Mouse (Mus musculus): ENCODE data around the gene Arid3b. TPM values are rescaled to one million over a fixed set of nuclear protein-coding genes. Genes with fewer than 3 reads are reported as not detected.
"Not testable (repeated sequence)": the region's sequence is repeated elsewhere in the genome, so short reads cannot be mapped to it uniquely, and the experiment has no call there.

Gene Arid3b
- 9.7 and 11.7 TPM in 2 replicates for polyA plus RNA-seq (2015; fragmentation: Nextera tagmentation; extraction: Ambion mirVana)

GRCm38 (mm10) chr9:57836581-57837170, at the start of gene Arid3b:
TSS of gene Arid3b (minus strand) at chr9:57836793.
- ATAC-seq (ENCODE audit: low read depth) (peak; percentile 99), DNase-seq (peak; percentile 92)
- under 1% methylated on average over 38 of the region's 45 CpGs for WGBS (ENCODE audit: insufficient replicate concordance)

GRCm38 (mm10) chr9:57883413-57883812, 46.8 kb upstream of the Arid3b start:
- ATAC-seq (ENCODE audit: low read depth) (no peak), DNase-seq (no peak)
- Histone ChIP-seq H3K4me1 (replicated peaks) (no peaks in the 10 kb centered on the region), H3K27ac (no peak overlapping the region), H3K4me2 (no peak overlapping the region), H3K36me3 (no peaks in the 10 kb centered on the region), H3K4me3 (replicated peaks) (no peak overlapping the region), H3K9me3 (replicated peaks) (no peaks in the 10 kb centered on the region), H3K27me3 (no peaks in the 10 kb centered on the region), H3K9ac (no peak overlapping the region)
- WGBS (ENCODE audit: insufficient replicate concordance) = 55% methylated on average over 1 of the region's 1 CpGs

More at GRCm38 (mm10) chr9:57836581-57837170, at the start of gene Arid3b:
- H3K36me3 ChIP-seq = peaks cover 7% of the 10 kb centered on the region
- peak within 1 kb of the TSS; percentile 94 for H3K4me3 ChIP-seq (replicated peaks)
- H3K27ac ChIP-seq = peak within 1 kb of the TSS; percentile 85
- peak within 1 kb of the TSS; percentile 90 for H3K4me2 ChIP-seq
- H3K9me3 ChIP-seq (replicated peaks) = no peaks in the 10 kb centered on the region
- peaks cover 69% of the 10 kb centered on the region for H3K4me1 ChIP-seq (replicated peaks)
- no peaks in the 10 kb centered on the region for H3K27me3 ChIP-seq
- peak within 1 kb of the TSS; percentile 96 for H3K9ac ChIP-seq

- not testable (repeated sequence) for H3K4me1 ChIP-seq (replicated peaks); DNase-seq; H3K9me3 ChIP-seq (replicated peaks); H3K4me3 ChIP-seq (replicated peaks); H3K9ac ChIP-seq; ATAC-seq (ENCODE audit: low read depth); H3K27ac ChIP-seq; H3K4me2 ChIP-seq; H3K36me3 ChIP-seq; H3K27me3 ChIP-seq
- 61% methylated on average over 2 of the region's 2 CpGs for WGBS (ENCODE audit: insufficient replicate concordance)
Measured at GRCm38 (mm10) chr9:57881781-57882180, 45.2 kb upstream of the Arid3b start.

- DNase-seq = no peak
- no peak overlapping the region for H3K9ac ChIP-seq
- H3K27me3 ChIP-seq = no peaks in the 10 kb centered on the region
- H3K4me3 ChIP-seq (replicated peaks) = no peak overlapping the region
- 27% methylated on average over 4 of the region's 4 CpGs for WGBS (ENCODE audit: insufficient replicate concordance)
- no peaks in the 10 kb centered on the region for H3K9me3 ChIP-seq (replicated peaks)
- no peak overlapping the region for H3K27ac ChIP-seq
- H3K4me1 ChIP-seq (replicated peaks) = no peaks in the 10 kb centered on the region
- H3K4me2 ChIP-seq = no peak overlapping the region
- H3K36me3 ChIP-seq = no peaks in the 10 kb centered on the region
- no peak for ATAC-seq (ENCODE audit: low read depth)
Measured at GRCm38 (mm10) chr9:57880278-57880677, 43.7 kb upstream of the Arid3b start.

- Histone ChIP-seq H3K36me3 (no peaks in the 10 kb centered on the region), H3K27ac (no peak overlapping the region), H3K9me3 (replicated peaks) (no peaks in the 10 kb centered on the region), H3K4me1 (replicated peaks) (no peaks in the 10 kb centered on the region), H3K27me3 (no peaks in the 10 kb centered on the region), H3K4me2 (no peak overlapping the region), H3K9ac (no peak overlapping the region), H3K4me3 (replicated peaks) (no peak overlapping the region)
- DNase-seq (no peak), ATAC-seq (ENCODE audit: low read depth) (no peak)
- 14% methylated on average over 3 of the region's 3 CpGs for WGBS (ENCODE audit: insufficient replicate concordance)
Measured at GRCm38 (mm10) chr9:57879213-57879612, 42.6 kb upstream of the Arid3b start.

GRCm38 (mm10) chr9:57874994-57875393, 38.4 kb upstream of the Arid3b start:
- no peaks in the 10 kb centered on the region for H3K4me1 ChIP-seq (replicated peaks)
- ATAC-seq (ENCODE audit: low read depth) (no peak), DNase-seq (no peak)
- no peak overlapping the region for H3K27ac ChIP-seq
- no peak overlapping the region for H3K9ac ChIP-seq
- 38% methylated on average over 3 of the region's 3 CpGs for WGBS (ENCODE audit: insufficient replicate concordance)
- no peaks in the 10 kb centered on the region for H3K9me3 ChIP-seq (replicated peaks)
- H3K4me3 ChIP-seq (replicated peaks) = no peak overlapping the region
- no peaks in the 10 kb centered on the region for H3K27me3 ChIP-seq
- no peak overlapping the region for H3K4me2 ChIP-seq
- no peaks in the 10 kb centered on the region for H3K36me3 ChIP-seq

- no peak for DNase-seq
Measured at GRCm38 (mm10) chr9:57874134-57874533, 37.5 kb upstream of the Arid3b start.

GRCm38 (mm10) chr9:57870273-57870816, 33.8 kb upstream of the Arid3b start:
- H3K36me3 ChIP-seq = no peaks in the 10 kb centered on the region
- no peak overlapping the region for H3K27ac ChIP-seq
- H3K4me2 ChIP-seq = no peak overlapping the region
- DNase-seq (no peak), ATAC-seq (ENCODE audit: low read depth) (no peak)
- H3K9ac ChIP-seq = no peak overlapping the region
- no peaks in the 10 kb centered on the region for H3K27me3 ChIP-seq
- H3K4me3 ChIP-seq (replicated peaks) = no peak overlapping the region
- no peaks in the 10 kb centered on the region for H3K4me1 ChIP-seq (replicated peaks)
- 30% methylated on average over 2 of the region's 2 CpGs for WGBS (ENCODE audit: insufficient replicate concordance)
- no peaks in the 10 kb centered on the region for H3K9me3 ChIP-seq (replicated peaks)

More at GRCm38 (mm10) chr9:57874134-57874533, 37.5 kb upstream of the Arid3b start:
- Histone ChIP-seq H3K27ac (no peak overlapping the region), H3K9me3 (replicated peaks) (no peaks in the 10 kb centered on the region), H3K4me3 (replicated peaks) (no peak overlapping the region), H3K4me1 (replicated peaks) (no peaks in the 10 kb centered on the region), H3K9ac (no peak overlapping the region), H3K36me3 (no peaks in the 10 kb centered on the region), H3K4me2 (no peak overlapping the region), H3K27me3 (no peaks in the 10 kb centered on the region)
- ATAC-seq (ENCODE audit: low read depth) = no peak
- WGBS (ENCODE audit: insufficient replicate concordance) = 47% methylated on average over 5 of the region's 5 CpGs

- Histone ChIP-seq H3K9me3 (replicated peaks) (no peaks in the 10 kb centered on the region), H3K9ac (no peak overlapping the region), H3K27me3 (no peaks in the 10 kb centered on the region), H3K4me1 (replicated peaks) (no peaks in the 10 kb centered on the region), H3K27ac (no peak overlapping the region), H3K36me3 (no peaks in the 10 kb centered on the region), H3K4me3 (replicated peaks) (no peak overlapping the region), H3K4me2 (no peak overlapping the region)
- no peak for DNase-seq
- WGBS (ENCODE audit: insufficient replicate concordance) = 71% methylated on average over 6 of the region's 6 CpGs
- ATAC-seq (ENCODE audit: low read depth) = no peak
Measured at GRCm38 (mm10) chr9:57868767-57869166, 32.2 kb upstream of the Arid3b start.

- no peak overlapping the region for H3K4me3 ChIP-seq (replicated peaks)
- no peaks in the 10 kb centered on the region for H3K36me3 ChIP-seq
- no peak overlapping the region for H3K27ac ChIP-seq
- no peak overlapping the region for H3K9ac ChIP-seq
- ATAC-seq (ENCODE audit: low read depth) = no peak
- no peaks in the 10 kb centered on the region for H3K27me3 ChIP-seq
- 79% methylated on average over 5 of the region's 5 CpGs for WGBS (ENCODE audit: insufficient replicate concordance)
- no peak for DNase-seq
- H3K4me2 ChIP-seq = no peak overlapping the region
- no peaks in the 10 kb centered on the region for H3K9me3 ChIP-seq (replicated peaks)
- H3K4me1 ChIP-seq (replicated peaks) = no peaks in the 10 kb centered on the region
Measured at GRCm38 (mm10) chr9:57867880-57868279, 31.3 kb upstream of the Arid3b start.

- H3K4me2 ChIP-seq = no peak overlapping the region
- no peaks in the 10 kb centered on the region for H3K9me3 ChIP-seq (replicated peaks)
- DNase-seq (no peak), ATAC-seq (ENCODE audit: low read depth) (no peak)
- peaks cover 3% of the 10 kb centered on the region; the same call in 1 of the 2 replicates for H3K27me3 ChIP-seq
- no peak overlapping the region for H3K4me3 ChIP-seq (replicated peaks)
- H3K9ac ChIP-seq = no peak overlapping the region
- no peaks in the 10 kb centered on the region for H3K4me1 ChIP-seq (replicated peaks)
- no peaks in the 10 kb centered on the region for H3K36me3 ChIP-seq
- H3K27ac ChIP-seq = no peak overlapping the region
- 76% methylated on average over 4 of the region's 4 CpGs for WGBS (ENCODE audit: insufficient replicate concordance)
Measured at GRCm38 (mm10) chr9:57867236-57867635, 30.6 kb upstream of the Arid3b start.

- Histone ChIP-seq H3K4me2 (no peak overlapping the region), H3K9me3 (replicated peaks) (no peaks in the 10 kb centered on the region), H3K4me3 (replicated peaks) (no peak overlapping the region), H3K27me3 (peaks cover 6% of the 10 kb centered on the region; the same call in 1 of the 2 replicates), H3K9ac (no peak overlapping the region), H3K36me3 (no peaks in the 10 kb centered on the region), H3K27ac (no peak overlapping the region), H3K4me1 (replicated peaks) (no peaks in the 10 kb centered on the region)
- 71% methylated on average over 7 of the region's 7 CpGs for WGBS (ENCODE audit: insufficient replicate concordance)
- DNase-seq (no peak), ATAC-seq (ENCODE audit: low read depth) (no peak)
Measured at GRCm38 (mm10) chr9:57866530-57866929, 29.9 kb upstream of the Arid3b start.
